Mouse (Mus musculus): Measurements from ENCODE around the gene Stk32c. TPM values are rescaled to one million over a fixed set of nuclear protein-coding genes. Genes with fewer than 3 reads are reported as not detected.
A peak's percentile ranks its signal among the peaks of the same experiment; 100 is the strongest.

The Stk32c gene
- polyA plus RNA-seq, 1 experiment from 2014 or later: 0.21 TPM

- 75% methylated on average over 4 of the region's 4 CpGs for WGBS
- no peaks in the 10 kb centered on the region for H3K36me3 ChIP-seq (replicated peaks)
- H3K9me3 ChIP-seq: no peaks in the 10 kb centered on the region
- H3K4me3 ChIP-seq: no peak overlapping the region
- H3K4me1 ChIP-seq: peaks cover 16% of the 10 kb centered on the region
- no peak for DNase-seq (ENCODE audit: extremely low spot score, low spot score)
- no peak overlapping the region for H3K27ac ChIP-seq
- no peaks in the 10 kb centered on the region for H3K27me3 ChIP-seq (ENCODE audit: poor library complexity, severe bottlenecking)
Observed at GRCm38 (mm10) chr7:139222341-139222740, 9.2 kb upstream of the Stk32c start.

- Histone ChIP-seq H3K9me3 (no peaks in the 10 kb centered on the region), H3K4me3 (no peak overlapping the region), H3K27ac (no peak overlapping the region), H3K27me3 (ENCODE audit: poor library complexity, severe bottlenecking) (no peaks in the 10 kb centered on the region), H3K36me3 (replicated peaks) (no peaks in the 10 kb centered on the region), H3K4me1 (peaks cover 16% of the 10 kb centered on the region)
- no peak for DNase-seq (ENCODE audit: extremely low spot score, low spot score)
- WGBS: 74% methylated on average over 2 of the region's 2 CpGs
Observed at GRCm38 (mm10) chr7:139221856-139222255, 8.7 kb upstream of the Stk32c start.

- Histone ChIP-seq H3K27ac (no peak overlapping the region), H3K27me3 (ENCODE audit: poor library complexity, severe bottlenecking) (no peaks in the 10 kb centered on the region), H3K4me1 (peaks cover 16% of the 10 kb centered on the region), H3K9me3 (no peaks in the 10 kb centered on the region), H3K36me3 (replicated peaks) (no peaks in the 10 kb centered on the region), H3K4me3 (no peak overlapping the region)
- 88% methylated on average over 5 of the region's 5 CpGs for WGBS
- DNase-seq (ENCODE audit: extremely low spot score, low spot score): no peak
Observed at GRCm38 (mm10) chr7:139221072-139221471, 8.0 kb upstream of the Stk32c start.

- WGBS: 60% methylated on average over 2 of the region's 2 CpGs
- Histone ChIP-seq H3K4me1 (peaks cover 16% of the 10 kb centered on the region), H3K27me3 (ENCODE audit: poor library complexity, severe bottlenecking) (no peaks in the 10 kb centered on the region), H3K36me3 (replicated peaks) (no peaks in the 10 kb centered on the region), H3K4me3 (no peak overlapping the region), H3K27ac (no peak overlapping the region), H3K9me3 (no peaks in the 10 kb centered on the region)
- no peak for DNase-seq (ENCODE audit: extremely low spot score, low spot score)
Observed at GRCm38 (mm10) chr7:139220303-139220702, 7.2 kb upstream of the Stk32c start.

GRCm38 (mm10) chr7:139219486-139219885 lies 6.4 kb upstream of the Stk32c start:
- Histone ChIP-seq H3K4me1 (peaks cover 16% of the 10 kb centered on the region), H3K4me3 (no peak overlapping the region), H3K27me3 (ENCODE audit: poor library complexity, severe bottlenecking) (no peaks in the 10 kb centered on the region), H3K36me3 (replicated peaks) (no peaks in the 10 kb centered on the region), H3K27ac (no peak overlapping the region), H3K9me3 (no peaks in the 10 kb centered on the region)
- DNase-seq (ENCODE audit: extremely low spot score, low spot score): no peak
- 86% methylated on average over 5 of the region's 5 CpGs for WGBS

- 88% methylated on average over 6 of the region's 6 CpGs for WGBS
Observed at GRCm38 (mm10) chr7:139218641-139219415, 5.7 kb upstream of the Stk32c start.

GRCm38 (mm10) chr7:139217046-139217445 lies 3.9 kb upstream of the Stk32c start:
- Histone ChIP-seq H3K4me1 (peaks cover 26% of the 10 kb centered on the region), H3K4me3 (no peak overlapping the region), H3K9me3 (no peaks in the 10 kb centered on the region), H3K27ac (no peak overlapping the region), H3K36me3 (replicated peaks) (no peaks in the 10 kb centered on the region), H3K27me3 (ENCODE audit: poor library complexity, severe bottlenecking) (no peaks in the 10 kb centered on the region)
- no peak for DNase-seq (ENCODE audit: extremely low spot score, low spot score)
- 89% methylated on average over 7 of the region's 7 CpGs for whole genome bisulfite sequencing

More at GRCm38 (mm10) chr7:139218641-139219415, 5.7 kb upstream of the Stk32c start:
- no peak overlapping the region for H3K27ac ChIP-seq
- peaks cover 18% of the 10 kb centered on the region for H3K4me1 ChIP-seq
- no peak overlapping the region for H3K4me3 ChIP-seq
- H3K9me3 ChIP-seq: no peaks in the 10 kb centered on the region
- H3K36me3 ChIP-seq (replicated peaks): no peaks in the 10 kb centered on the region
- no peak for DNase-seq (ENCODE audit: extremely low spot score, low spot score)
- H3K27me3 ChIP-seq (ENCODE audit: poor library complexity, severe bottlenecking): no peaks in the 10 kb centered on the region

- H3K4me3 ChIP-seq: no peak overlapping the region
- peaks cover 26% of the 10 kb centered on the region for H3K4me1 ChIP-seq
- H3K36me3 ChIP-seq (replicated peaks): no peaks in the 10 kb centered on the region
- no peak for DNase-seq (ENCODE audit: extremely low spot score, low spot score)
- no peaks in the 10 kb centered on the region for H3K9me3 ChIP-seq
- H3K27me3 ChIP-seq (ENCODE audit: poor library complexity, severe bottlenecking): no peaks in the 10 kb centered on the region
- H3K27ac ChIP-seq: no peak overlapping the region
- 92% methylated on average over 9 of the region's 9 CpGs for WGBS
Observed at GRCm38 (mm10) chr7:139216464-139216863, 3.4 kb upstream of the Stk32c start.

GRCm38 (mm10) chr7:139215946-139216345 lies 2.8 kb upstream of the Stk32c start:
- Histone ChIP-seq H3K36me3 (replicated peaks) (no peaks in the 10 kb centered on the region), H3K4me3 (no peak overlapping the region), H3K27me3 (ENCODE audit: poor library complexity, severe bottlenecking) (no peaks in the 10 kb centered on the region), H3K9me3 (no peaks in the 10 kb centered on the region), H3K4me1 (peaks cover 25% of the 10 kb centered on the region), H3K27ac (no peak overlapping the region)
- no peak for DNase-seq (ENCODE audit: extremely low spot score, low spot score)
- WGBS: 91% methylated on average over 7 of the region's 7 CpGs

- DNase-seq (ENCODE audit: extremely low spot score, low spot score): no peak
- Histone ChIP-seq H3K4me1 (peaks cover 25% of the 10 kb centered on the region), H3K27me3 (ENCODE audit: poor library complexity, severe bottlenecking) (no peaks in the 10 kb centered on the region), H3K4me3 (no peak overlapping the region), H3K27ac (no peak overlapping the region), H3K36me3 (replicated peaks) (no peaks in the 10 kb centered on the region), H3K9me3 (no peaks in the 10 kb centered on the region)
- WGBS: 73% methylated on average over 1 of the region's 1 CpGs
Observed at GRCm38 (mm10) chr7:139215516-139215915, 2.4 kb upstream of the Stk32c start.

- WGBS: 80% methylated on average over 14 of the region's 14 CpGs
- no peak overlapping the region for H3K27ac ChIP-seq
- no peaks in the 10 kb centered on the region for H3K27me3 ChIP-seq (ENCODE audit: poor library complexity, severe bottlenecking)
- H3K4me1 ChIP-seq: peaks cover 25% of the 10 kb centered on the region
- DNase-seq (ENCODE audit: extremely low spot score, low spot score): no peak
- no peaks in the 10 kb centered on the region for H3K9me3 ChIP-seq
- H3K36me3 ChIP-seq (replicated peaks): no peaks in the 10 kb centered on the region
- H3K4me3 ChIP-seq: no peak overlapping the region
Observed at GRCm38 (mm10) chr7:139214596-139215340, 1.7 kb upstream of the Stk32c start.

- H3K4me3 ChIP-seq: no peak overlapping the region
- no peak for DNase-seq (ENCODE audit: extremely low spot score, low spot score)
- H3K27ac ChIP-seq: 0 out of 2 replicates have a peak overlapping the region, but pooled peaks have one; percentile 98
- no peaks in the 10 kb centered on the region for H3K36me3 ChIP-seq (replicated peaks)
- H3K4me1 ChIP-seq: peaks cover 25% of the 10 kb centered on the region
- no peaks in the 10 kb centered on the region for H3K9me3 ChIP-seq
- H3K27me3 ChIP-seq (ENCODE audit: poor library complexity, severe bottlenecking): no peaks in the 10 kb centered on the region
- 88% methylated on average over 3 of the region's 3 CpGs for WGBS
Observed at GRCm38 (mm10) chr7:139214160-139214559, 1.1 kb upstream of the Stk32c start.

GRCm38 (mm10) chr7:139213751-139214150 lies 644 bp upstream of the Stk32c start:
- no peaks in the 10 kb centered on the region for H3K9me3 ChIP-seq
- H3K27ac ChIP-seq: peak overlapping the region; percentile 98
- H3K4me3 ChIP-seq: peak overlapping the region; percentile 67
- no peak for DNase-seq (ENCODE audit: extremely low spot score, low spot score)
- H3K4me1 ChIP-seq: peaks cover 24% of the 10 kb centered on the region
- no peaks in the 10 kb centered on the region for H3K27me3 ChIP-seq (ENCODE audit: poor library complexity, severe bottlenecking)
- WGBS: 66% methylated on average over 3 of the region's 3 CpGs
- no peaks in the 10 kb centered on the region for H3K36me3 ChIP-seq (replicated peaks)
